ENCODE assay signal across 8 mouse cellular contexts in genomic region chr5:100526164-100526563, GRCm38 (mm10). TPM values are rescaled to one million over a fixed set of nuclear protein-coding genes. Genes with fewer than 3 reads are reported as not detected.
DNase-seq lines count a peak whose midpoint lies in the region; ATAC-seq and TF ChIP-seq lines count a peak whose summit lies in the region.

No protein-coding gene starts in this region.

- 0 out of 2 replicates have a peak, but pooled peaks have one; percentile 34 for ATAC-seq in limb, embryonic 14.5 days (ENCODE audit: low FRiP score, low read depth)
- peak; percentile 33; the same call in 1 of the 2 replicates for ATAC-seq in heart, embryonic 12.5 days (ENCODE audit: insufficient number of reproducible peaks, low FRiP score)

- H3K9ac ChIP-seq in limb, embryonic 14.5 days (ENCODE audit: low read depth, low read length, severe bottlenecking), result no peak overlapping the region
- no peak overlapping the region for H3K9ac ChIP-seq in heart, embryonic 12.5 days

- no peaks in the 10 kb centered on the region for H3K9me3 ChIP-seq in limb, embryonic 14.5 days (ENCODE audit: control insufficient read depth, low read length)
- no peaks in the 10 kb centered on the region for H3K9me3 ChIP-seq in limb, embryonic 10.5 days (replicated peaks)
- no peaks in the 10 kb centered on the region for H3K9me3 ChIP-seq in heart, embryonic 12.5 days (replicated peaks)

- no peak overlapping the region for H3K27ac ChIP-seq in limb, embryonic 14.5 days (replicated peaks; ENCODE audit: low read depth, low read length)
- H3K27ac ChIP-seq in limb, embryonic 10.5 days, result no peak overlapping the region
- H3K27ac ChIP-seq in heart, embryonic 12.5 days (ENCODE audit: poor library complexity, severe bottlenecking), result peak overlapping the region; percentile 38; the same call in 1 of the 2 replicates

- WGBS in limb, embryonic 14.5 days, result 79% methylated on average over 7 of the region's 7 CpGs
- 93% methylated on average over 7 of the region's 7 CpGs for WGBS in limb, embryonic 10.5 days
- WGBS in heart, embryonic 12.5 days, result 44% methylated on average over 7 of the region's 7 CpGs
- 17% methylated on average over 7 of the region's 7 CpGs for WGBS in lung, adult 2 months

- H3K4me3 ChIP-seq in limb, embryonic 14.5 days (replicated peaks; ENCODE audit: low read length), result no peak overlapping the region
- H3K4me3 ChIP-seq in limb, embryonic 10.5 days, result no peak overlapping the region
- no peak overlapping the region for H3K4me3 ChIP-seq in heart, embryonic 12.5 days
- H3K4me3 ChIP-seq in lung, adult 2 months (replicated peaks; ENCODE audit: extremely low read depth, low read depth, low read length), result peak overlapping the region; percentile 24

- H3K4me2 ChIP-seq in limb, embryonic 14.5 days (replicated peaks; ENCODE audit: low read depth, low read length, severe bottlenecking), result no peak overlapping the region
- H3K4me2 ChIP-seq in heart, embryonic 12.5 days, result peak overlapping the region; percentile 31; the same call in 1 of the 2 replicates

- no peaks in the 10 kb centered on the region for H3K27me3 ChIP-seq in limb, embryonic 14.5 days (ENCODE audit: control insufficient read depth, insufficient read depth, low read length)
- no peaks in the 10 kb centered on the region for H3K27me3 ChIP-seq in limb, embryonic 10.5 days (ENCODE audit: low read depth, poor library complexity, severe bottlenecking)
- H3K27me3 ChIP-seq in heart, embryonic 12.5 days (replicated peaks), result no peaks in the 10 kb centered on the region

- H3K4me1 ChIP-seq in limb, embryonic 14.5 days (ENCODE audit: control insufficient read depth, insufficient read depth, low read length), result no peaks in the 10 kb centered on the region
- no peaks in the 10 kb centered on the region for H3K4me1 ChIP-seq in limb, embryonic 10.5 days
- H3K4me1 ChIP-seq in heart, embryonic 12.5 days (replicated peaks), result peaks cover 17% of the 10 kb centered on the region
- H3K4me1 ChIP-seq in lung, adult 2 months (ENCODE audit: control insufficient read depth, insufficient read depth, low read length), result peaks cover 5% of the 10 kb centered on the region; the same call in 1 of the 2 replicates

- peaks cover 35% of the 10 kb centered on the region for H3K36me3 ChIP-seq in limb, embryonic 14.5 days (ENCODE audit: control insufficient read depth, insufficient read depth, low read length)
- H3K36me3 ChIP-seq in limb, embryonic 10.5 days, result peaks cover 83% of the 10 kb centered on the region
- peaks cover 38% of the 10 kb centered on the region for H3K36me3 ChIP-seq in heart, embryonic 12.5 days

- DNase-seq in limb, embryonic 14.5 days (ENCODE audit: low spot score), result no peak
- no peak for DNase-seq in limb, embryonic 10.5 days (ENCODE audit: low spot score)
- peak; percentile 11 for DNase-seq in lung, adult 2 months
- peak; percentile 74 to 77 for DNase-seq in spleen, postnatal 36 days (ENCODE audit: low spot score in 2 of 2)
- no peak for DNase-seq in yolk sac, embryonic 10.5 days (ENCODE audit: low spot score)
- no peak for DNase-seq in Muller cell, postnatal 12 days (ENCODE audit: inconsistent ontology term)
- DNase-seq in cerebellum, postnatal 10 days, result no peak

- TF ChIP-seq POLR2A in limb, embryonic 14.5 days (IDR thresholded peaks at IDR 0.05; ENCODE audit: borderline replicate concordance, extremely low read depth, insufficient read depth, insufficient read length), result no peak
- no peak for TF ChIP-seq POLR2A in lung, adult 2 months (IDR thresholded peaks at IDR 0.05; ENCODE audit: borderline replicate concordance, extremely low read depth, low read depth, low read length)

- no peak for TF ChIP-seq CTCF in lung, adult 2 months (IDR thresholded peaks at IDR 0.05; ENCODE audit: insufficient read depth, low read length)

RNA-seq across cellular contexts. Expression of gene Cops4, which starts 8.1 kb away (rescaled TPM):
- polyA plus RNA-seq in limb, embryonic 14.5 days (2012; rRNA removed), result 72.6 and 84.3 TPM in 2 replicates
- 197 TPM in 2 replicates for polyA plus RNA-seq in limb, embryonic 14.5 days (2014; fragmentation: Nextera tagmentation; extraction: Ambion mirVana)
- 252 and 254 TPM in 2 replicates for polyA plus RNA-seq in limb, embryonic 10.5 days (2016; fragmentation: Nextera tagmentation; extraction: Ambion mirVana)
- polyA plus RNA-seq in heart, embryonic 12.5 days (2016; fragmentation: Nextera tagmentation; extraction: Ambion mirVana), result 146 and 153 TPM in 2 replicates
- 14.2 and 20.9 TPM in 2 replicates for polyA plus RNA-seq in lung, adult 2 months (2012; rRNA removed)

RNA-seq across cellular contexts. Expression of gene Lin54, which starts 25.7 kb away (rescaled TPM):
- polyA plus RNA-seq in limb, embryonic 14.5 days (2012; rRNA removed), result 10.4 and 10.6 TPM in 2 replicates
- polyA plus RNA-seq in limb, embryonic 14.5 days (2014; fragmentation: Nextera tagmentation; extraction: Ambion mirVana), result 13.4 and 14.1 TPM in 2 replicates
- 14.5 and 15.4 TPM in 2 replicates for polyA plus RNA-seq in limb, embryonic 10.5 days (2016; fragmentation: Nextera tagmentation; extraction: Ambion mirVana)
- 14.4 and 14.6 TPM in 2 replicates for polyA plus RNA-seq in heart, embryonic 12.5 days (2016; fragmentation: Nextera tagmentation; extraction: Ambion mirVana)
- polyA plus RNA-seq in lung, adult 2 months (2012; rRNA removed), result 4.5 and 5.2 TPM in 2 replicates

RNA-seq across cellular contexts. Expression of gene Plac8, which starts 45.9 kb away (rescaled TPM):
- polyA plus RNA-seq in limb, embryonic 14.5 days (2012; rRNA removed), result 8.1 and 11.7 TPM in 2 replicates
- polyA plus RNA-seq in limb, embryonic 14.5 days (2014; fragmentation: Nextera tagmentation; extraction: Ambion mirVana), result 5.4 and 5.7 TPM in 2 replicates
- polyA plus RNA-seq in limb, embryonic 10.5 days (2016; fragmentation: Nextera tagmentation; extraction: Ambion mirVana), result 2.2 and 2.7 TPM in 2 replicates
- polyA plus RNA-seq in heart, embryonic 12.5 days (2016; fragmentation: Nextera tagmentation; extraction: Ambion mirVana), result 3.8 and 4.5 TPM in 2 replicates
- 49.8 and 87.4 TPM in 2 replicates for polyA plus RNA-seq in lung, adult 2 months (2012; rRNA removed)

Comparison
In these comparisons a context has a peak if more than half of its experiments do, and no peak if none do; other contexts are left out.
1. DNase-seq: peak in lung, adult 2 months (single experiment) and spleen, postnatal 36 days (2 of 2); none in limb, embryonic 14.5 days (single experiment), limb, embryonic 10.5 days (single experiment), yolk sac, embryonic 10.5 days (single experiment), Muller cell, postnatal 12 days (single experiment) and cerebellum, postnatal 10 days (0 of 2).